Mouse (Mus musculus) lung, embryonic 14.5 days (tissue): ENCODE data around the gene 2810021J22Rik. TPM values are rescaled to one million over a fixed set of nuclear protein-coding genes. Genes with fewer than 3 reads are reported as not detected.

Source experiments
- ATAC-seq: fragments of 200-750 bp; cut with Nextera tagmentation; 2 replicates; pipeline ENCODE4 v1.8.0; 2017; ENCODE audit warnings: mild to moderate bottlenecking, moderate TSS enrichment, moderate library complexity; ENCODE audit not compliant: insufficient read depth
- DNase-seq: peaks from one replicate; pipeline ENCODE4 v3.0.0-alpha.2; 2015
- H3K27ac ChIP-seq: fragments of 300-500 bp; sonication (generic); 2 replicates; pipeline ENCODE4 v1.5.1; 2014; ENCODE audit warnings: low read depth, mild to moderate bottlenecking, moderate library complexity
- H3K27me3 ChIP-seq: fragments of 300-500 bp; sonication (generic); 2 replicates; pipeline ENCODE4 v1.6.1; 2014; ENCODE audit warnings: low read length, control low read depth; ENCODE audit not compliant: insufficient read depth
- H3K36me3 ChIP-seq: fragments of 300-500 bp; sonication (generic); 2 replicates; pipeline ENCODE4 v1.6.1; 2014; ENCODE audit warnings: control low read depth; ENCODE audit not compliant: insufficient read depth
- H3K4me1 ChIP-seq: fragments of 300-500 bp; sonication (generic); 2 replicates; pipeline ENCODE4 v1.6.1; 2014; ENCODE audit warnings: antibody characterized with exemption, control low read depth; ENCODE audit not compliant: insufficient read depth
- H3K4me2 ChIP-seq: fragments of 300-500 bp; sonication (generic); 2 replicates; pipeline ENCODE4 v1.6.1; 2014; ENCODE audit warnings: mild to moderate bottlenecking
- H3K4me3 ChIP-seq: fragments of 300-500 bp; sonication (generic); 2 replicates; pipeline ENCODE4 v1.5.1; 2014; ENCODE audit warnings: low read depth, low read length
- H3K9ac ChIP-seq: fragments of 300-500 bp; sonication (generic); 2 replicates; pipeline ENCODE4 v1.6.1; 2014
- H3K9me3 ChIP-seq: fragments of 300-500 bp; sonication (generic); 2 replicates; pipeline ENCODE4 v1.6.1; 2016; ENCODE audit warnings: low read depth, low read length, control low read depth
- CTCF ChIP-seq: IDR thresholded peaks from 2 replicates; pipeline ENCODE4 v1.5.1; 2016; ENCODE audit warnings: antibody characterized with exemption, low read depth
- WGBS: fragments of 180-500 bp; shearing (Covaris S2); extraction: QIAGEN DNeasy Blood & Tissue Kit; methylation state at CpG from one replicate; pipeline ENCODE4 v1.1.7; 2014; 5-methylcytosine and 5-hydroxymethylcytosine counted together
- polyA plus RNA-seq: library from polyadenylated mRNA; unstranded; fragments of >200 nt; fragmentation: Nextera tagmentation; extraction: Ambion mirVana; gene quantifications from 2 replicates; pipeline ENCODE4 v1.2.1, GENCODE M21; 2014

The 2810021J22Rik gene
- polyA plus RNA-seq, 1 experiment from 2014 or later: 9.2 TPM

DNA sequence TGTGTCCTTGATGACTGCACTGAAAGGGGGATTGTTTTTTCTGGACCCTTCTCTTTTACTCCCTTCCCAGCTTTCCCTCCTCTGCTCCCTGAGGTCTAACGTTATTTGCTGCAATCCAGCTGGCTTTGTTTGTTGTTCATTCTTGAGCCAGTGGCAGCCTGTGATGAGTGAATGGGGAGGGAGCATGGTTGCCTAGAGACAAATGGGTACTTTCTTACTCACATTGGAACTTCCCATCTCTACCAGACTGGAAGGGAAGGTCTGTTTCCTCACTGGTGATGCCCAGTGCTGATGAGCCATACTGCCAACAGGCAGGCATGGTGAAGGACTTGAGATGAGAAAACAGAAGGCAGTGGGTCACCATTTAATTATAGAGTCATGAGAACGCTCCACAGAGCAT lies 17.3 kb upstream of the 2810021J22Rik start:
- no peak overlapping the region for H3K4me2 ChIP-seq
- ATAC-seq (no peak), DNase-seq (no peak)
- H3K27ac ChIP-seq: no peak overlapping the region
- no peak overlapping the region for H3K4me3 ChIP-seq
- 51% methylated on average over 2 of the region's 2 CpGs for WGBS
- H3K9me3 ChIP-seq: no peaks in the 10 kb centered on the region
- H3K27me3 ChIP-seq: no peaks in the 10 kb centered on the region
- H3K9ac ChIP-seq: no peak overlapping the region
- TF ChIP-seq CTCF: no peak
- 0 out of 2 replicates have a peak, but pooled peaks cover 3% of the 10 kb centered on the region for H3K4me1 ChIP-seq
- H3K36me3 ChIP-seq: peaks cover 18% of the 10 kb centered on the region; the same call in 1 of the 2 replicates

DNA sequence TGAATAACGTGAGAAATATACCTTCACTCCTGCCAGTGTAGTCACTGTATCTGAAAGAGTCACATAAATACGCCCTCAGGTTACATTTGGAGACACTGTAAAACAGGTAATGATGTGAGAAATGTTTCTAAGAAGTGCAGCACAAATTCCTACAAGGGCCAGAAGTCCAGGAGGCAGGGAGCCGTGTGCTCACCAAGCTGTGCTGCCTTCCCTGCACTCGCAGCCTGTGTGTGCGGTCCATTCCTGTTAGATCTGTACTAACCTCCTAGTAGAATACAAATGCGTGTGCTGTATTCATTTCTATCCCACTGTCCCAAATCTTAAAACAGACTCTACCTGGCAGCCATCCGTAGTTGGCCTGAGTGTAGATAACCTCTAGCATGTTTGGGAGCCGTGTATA lies 6.3 kb upstream of the 2810021J22Rik start:
- no peak overlapping the region for H3K9ac ChIP-seq
- WGBS: 93% methylated on average over 8 of the region's 8 CpGs
- peaks cover 32% of the 10 kb centered on the region for H3K36me3 ChIP-seq
- no peaks in the 10 kb centered on the region for H3K4me1 ChIP-seq
- no peak for TF ChIP-seq CTCF
- DNase-seq (no peak), ATAC-seq (no peak)
- peaks cover 16% of the 10 kb centered on the region; the same call in 1 of the 2 replicates for H3K9me3 ChIP-seq
- no peak overlapping the region for H3K4me3 ChIP-seq
- H3K27me3 ChIP-seq: no peaks in the 10 kb centered on the region
- no peak overlapping the region for H3K27ac ChIP-seq
- no peak overlapping the region for H3K4me2 ChIP-seq

- no peak for TF ChIP-seq CTCF
- H3K36me3 ChIP-seq: peaks cover 7% of the 10 kb centered on the region
- 78% methylated on average over 6 of the region's 6 CpGs for WGBS
- no peak overlapping the region for H3K27ac ChIP-seq
- H3K9ac ChIP-seq: peak overlapping the region; percentile 74; the same call in 1 of the 2 replicates
- DNase-seq (no peak), ATAC-seq (no peak)
- H3K27me3 ChIP-seq: no peaks in the 10 kb centered on the region
- H3K4me1 ChIP-seq: peaks cover 3% of the 10 kb centered on the region; the same call in 1 of the 2 replicates
- no peaks in the 10 kb centered on the region for H3K9me3 ChIP-seq
- peak overlapping the region; percentile 63 for H3K4me3 ChIP-seq
- H3K4me2 ChIP-seq: peak overlapping the region; percentile 81
These were observed 926 bp downstream of the 2810021J22Rik start for GRCm38 (mm10) chr11:58867954-58868330.

GRCm38 (mm10) chr11:58870961-58871360 lies 3.9 kb downstream of the 2810021J22Rik start:
- Histone ChIP-seq H3K27ac (no peak overlapping the region), H3K9me3 (no peaks in the 10 kb centered on the region), H3K9ac (no peak overlapping the region), H3K4me2 (no peak overlapping the region), H3K27me3 (no peaks in the 10 kb centered on the region), H3K4me3 (no peak overlapping the region), H3K36me3 (peaks cover 9% of the 10 kb centered on the region), H3K4me1 (peaks cover 3% of the 10 kb centered on the region; the same call in 1 of the 2 replicates)
- WGBS: 78% methylated on average over 4 of the region's 4 CpGs
- DNase-seq: no peak
- no peak for ATAC-seq
- no peak for TF ChIP-seq CTCF

- Histone ChIP-seq H3K27me3 (no peaks in the 10 kb centered on the region), H3K9ac (no peak overlapping the region), H3K4me1 (no peaks in the 10 kb centered on the region), H3K9me3 (no peaks in the 10 kb centered on the region), H3K4me3 (no peak overlapping the region), H3K4me2 (no peak overlapping the region), H3K36me3 (peaks cover 24% of the 10 kb centered on the region), H3K27ac (no peak overlapping the region)
- ATAC-seq: no peak
- DNase-seq: no peak
- WGBS: 82% methylated on average over 8 of the region's 8 CpGs
- TF ChIP-seq CTCF: no peak
These were observed 16.7 kb downstream of the 2810021J22Rik start for GRCm38 (mm10) chr11:58883756-58884155.

- WGBS: 83% methylated on average over 10 of the region's 10 CpGs
- Histone ChIP-seq H3K9ac (no peak overlapping the region), H3K4me1 (no peaks in the 10 kb centered on the region), H3K27me3 (no peaks in the 10 kb centered on the region), H3K4me3 (no peak overlapping the region), H3K36me3 (peaks cover 53% of the 10 kb centered on the region), H3K27ac (no peak overlapping the region), H3K9me3 (no peaks in the 10 kb centered on the region), H3K4me2 (no peak overlapping the region)
- TF ChIP-seq CTCF: no peak
- no peak for DNase-seq
- ATAC-seq: no peak
These were observed 23.5 kb downstream of the 2810021J22Rik start for GRCm38 (mm10) chr11:58890511-58890910.

DNA sequence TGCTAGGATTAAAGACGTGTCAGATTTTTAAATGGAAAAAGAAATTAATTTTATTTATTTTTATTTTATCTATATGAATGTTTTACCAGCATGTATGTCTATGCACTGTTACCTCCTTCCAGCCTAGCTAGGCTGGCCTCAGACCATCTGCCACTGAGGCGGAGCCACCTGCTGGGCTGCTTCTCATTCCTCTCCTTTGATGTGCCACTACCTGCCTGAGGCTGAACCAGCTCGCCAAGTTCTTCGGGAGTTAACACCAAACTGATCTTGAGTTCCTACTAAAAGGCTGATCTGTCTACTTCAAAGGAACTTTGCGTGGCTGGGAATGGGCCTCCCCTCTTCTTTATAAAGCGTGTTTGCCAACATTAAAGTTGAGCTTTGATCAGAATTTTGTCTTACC lies 27.4 kb downstream of the 2810021J22Rik start:
- peaks cover 79% of the 10 kb centered on the region for H3K36me3 ChIP-seq
- no peak for TF ChIP-seq CTCF
- ATAC-seq (no peak), DNase-seq (peak; percentile 9)
- WGBS: 65% methylated on average over 6 of the region's 6 CpGs
- H3K27ac ChIP-seq: no peak overlapping the region
- H3K27me3 ChIP-seq: no peaks in the 10 kb centered on the region
- H3K9me3 ChIP-seq: no peaks in the 10 kb centered on the region
- no peak overlapping the region for H3K9ac ChIP-seq
- H3K4me2 ChIP-seq: no peak overlapping the region
- no peaks in the 10 kb centered on the region for H3K4me1 ChIP-seq
- no peak overlapping the region for H3K4me3 ChIP-seq

DNA sequence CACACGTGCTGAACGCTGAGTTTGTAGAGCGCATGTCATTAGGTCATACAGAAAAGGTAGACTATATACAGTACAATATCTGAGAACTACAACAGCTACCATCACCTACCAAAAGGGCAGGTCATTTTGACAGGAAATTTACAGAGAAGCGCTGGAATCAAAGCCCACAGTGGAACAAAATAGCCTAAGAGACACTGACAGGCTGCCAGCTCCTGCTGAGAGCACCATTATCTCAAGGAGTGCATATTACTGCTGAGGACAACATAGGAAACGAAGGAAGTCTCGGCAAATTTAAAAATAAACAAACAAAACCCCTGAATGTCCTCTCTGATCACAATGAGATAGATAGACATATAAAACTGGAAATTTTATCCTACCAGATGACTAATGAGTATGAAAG lies 30.5 kb downstream of the 2810021J22Rik start:
- TF ChIP-seq CTCF: no peak
- Histone ChIP-seq H3K4me1 (no peaks in the 10 kb centered on the region), H3K27me3 (no peaks in the 10 kb centered on the region), H3K4me3 (no peak overlapping the region), H3K4me2 (no peak overlapping the region), H3K36me3 (peaks cover 76% of the 10 kb centered on the region), H3K9me3 (no peaks in the 10 kb centered on the region), H3K9ac (no peak overlapping the region), H3K27ac (no peak overlapping the region)
- ATAC-seq (no peak), DNase-seq (no peak)
- 79% methylated on average over 6 of the region's 6 CpGs for WGBS
